Mouse (Mus musculus) kidney, embryonic 16.5 days (tissue): Measurements from ENCODE around the gene Fhl2. TPM values are rescaled to one million over a fixed set of nuclear protein-coding genes. Genes with fewer than 3 reads are reported as not detected.
A peak's percentile ranks its signal among the peaks of the same experiment; 100 is the strongest.
"Not testable (repeated sequence)": the region's sequence is repeated elsewhere in the genome, so short reads cannot be mapped to it uniquely, and the experiment has no call there.

Experiments used
- ATAC-seq: fragments of 200-750 bp; cut with Nextera tagmentation; 2 replicates; pipeline ENCODE4 v1.8.0; 2017; ENCODE audit warnings: moderate TSS enrichment; ENCODE audit not compliant: low FRiP score, low TSS enrichment
- H3K27ac ChIP-seq: fragments of 300-500 bp; sonication (generic); 2 replicates; pipeline ENCODE4 v1.5.1; 2014; ENCODE audit warnings: low read length
- H3K27me3 ChIP-seq: fragments of 300-500 bp; sonication (generic); 2 replicates; pipeline ENCODE4 v1.6.1; 2014; ENCODE audit warnings: low read length, control low read depth, mixed read lengths; ENCODE audit not compliant: insufficient read depth
- H3K36me3 ChIP-seq: fragments of 300-500 bp; sonication (generic); 2 replicates; pipeline ENCODE4 v1.6.1; 2014; ENCODE audit warnings: low read length, control low read depth, mixed read lengths; ENCODE audit not compliant: insufficient read depth
- H3K4me1 ChIP-seq: fragments of 300-500 bp; sonication (generic); 2 replicates; pipeline ENCODE4 v1.6.1; 2014; ENCODE audit warnings: low read length, control low read depth, mixed read lengths; ENCODE audit not compliant: insufficient read depth
- H3K4me2 ChIP-seq: fragments of 300-500 bp; sonication (generic); replicated peaks from 2 replicates; pipeline ENCODE4 v1.6.1; 2014; ENCODE audit warnings: low read depth, low read length
- H3K4me3 ChIP-seq: fragments of 300-500 bp; sonication (generic); 2 replicates; pipeline ENCODE4 v1.5.1; 2014; ENCODE audit warnings: mild to moderate bottlenecking, low read length
- H3K9ac ChIP-seq: fragments of 300-500 bp; sonication (generic); replicated peaks from 2 replicates; pipeline ENCODE4 v1.6.1; 2014; ENCODE audit warnings: low read length
- H3K9me3 ChIP-seq: fragments of 300-500 bp; sonication (generic); 2 replicates; pipeline ENCODE4 v1.6.1; 2016; ENCODE audit warnings: low read length, control low read depth
- WGBS: fragments of 180-500 bp; shearing (Covaris S2); extraction: QIAGEN DNeasy Blood & Tissue Kit; methylation state at CpG from one replicate; pipeline ENCODE4 v1.1.7; 2014; 5-methylcytosine and 5-hydroxymethylcytosine counted together
- polyA plus RNA-seq: library from polyadenylated mRNA; unstranded; fragments of >200 nt; fragmentation: Nextera tagmentation; extraction: Ambion mirVana; gene quantifications from 2 replicates; pipeline ENCODE4 v1.2.1, GENCODE M21; 2015

Fhl2 gene
- polyA plus RNA-seq, 1 experiment from 2014 or later = 104 TPM

DNA sequence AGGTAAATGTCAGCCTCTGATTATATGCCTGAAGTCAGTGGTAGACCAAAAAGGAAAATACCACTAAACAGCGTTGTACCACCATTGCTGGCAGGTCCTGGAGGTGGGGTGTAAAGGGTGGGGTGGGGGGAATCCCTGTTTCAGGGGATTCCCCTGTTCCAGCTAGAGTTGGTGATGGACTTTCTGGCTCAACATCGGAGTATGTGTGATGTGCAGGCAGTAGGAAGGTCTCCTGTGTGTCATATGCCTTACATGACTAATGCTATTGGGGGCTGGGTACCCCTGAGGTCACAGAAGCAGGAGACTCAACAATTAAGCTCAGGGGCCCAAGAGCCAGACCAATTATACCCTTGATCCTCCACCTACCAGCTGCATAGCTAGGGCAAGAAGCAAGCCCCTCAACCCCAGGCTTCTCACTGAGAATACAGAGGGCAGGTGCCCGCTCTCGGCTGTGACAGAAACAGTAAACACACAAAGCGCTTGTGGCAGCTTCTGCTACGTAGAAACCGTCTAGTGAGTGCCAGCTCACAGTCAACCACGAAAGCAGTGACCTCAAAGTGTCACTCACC is 52.4 kb downstream of the Fhl2 start:
- Histone ChIP-seq H3K9ac (no peak overlapping the region), H3K4me1 (peaks cover 20% of the 10 kb centered on the region)
- no peak for ATAC-seq

DNA sequence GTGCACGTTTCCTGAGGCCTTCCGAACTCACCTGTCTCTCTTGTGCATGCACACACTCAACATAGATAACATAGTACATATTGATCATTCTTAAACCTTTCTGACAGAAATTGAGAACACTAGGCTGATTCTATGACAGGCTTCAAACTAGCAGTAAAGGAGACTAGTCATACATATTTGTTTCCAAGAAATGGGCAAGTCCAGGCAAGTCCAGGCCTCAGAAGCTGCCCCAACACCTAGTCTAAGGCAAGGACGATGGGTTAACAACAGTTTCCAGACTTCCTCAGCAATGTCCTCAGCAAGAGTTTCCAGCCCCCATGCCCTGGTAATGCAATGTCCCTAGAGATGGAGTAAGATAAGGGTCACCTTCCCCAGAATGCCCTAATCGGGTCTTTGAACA is 53.0 kb downstream of the Fhl2 start:
- ATAC-seq = no peak
- Histone ChIP-seq H3K27ac (no peak overlapping the region), H3K9ac (no peak overlapping the region), H3K9me3 (no peaks in the 10 kb centered on the region), H3K27me3 (no peaks in the 10 kb centered on the region), H3K4me2 (no peak overlapping the region), H3K4me1 (peaks cover 20% of the 10 kb centered on the region), H3K4me3 (no peak overlapping the region), H3K36me3 (peaks cover 5% of the 10 kb centered on the region)
- 80% methylated on average over 4 of the region's 4 CpGs for WGBS

More for the DNA sequence above, 52.4 kb downstream of the Fhl2 start:
- no peak overlapping the region for H3K4me2 ChIP-seq
- no peaks in the 10 kb centered on the region for H3K9me3 ChIP-seq
- 70% methylated on average over 8 of the region's 8 CpGs for WGBS
- no peak overlapping the region for H3K4me3 ChIP-seq
- peaks cover 8% of the 10 kb centered on the region for H3K36me3 ChIP-seq
- no peak overlapping the region for H3K27ac ChIP-seq
- no peaks in the 10 kb centered on the region for H3K27me3 ChIP-seq

DNA sequence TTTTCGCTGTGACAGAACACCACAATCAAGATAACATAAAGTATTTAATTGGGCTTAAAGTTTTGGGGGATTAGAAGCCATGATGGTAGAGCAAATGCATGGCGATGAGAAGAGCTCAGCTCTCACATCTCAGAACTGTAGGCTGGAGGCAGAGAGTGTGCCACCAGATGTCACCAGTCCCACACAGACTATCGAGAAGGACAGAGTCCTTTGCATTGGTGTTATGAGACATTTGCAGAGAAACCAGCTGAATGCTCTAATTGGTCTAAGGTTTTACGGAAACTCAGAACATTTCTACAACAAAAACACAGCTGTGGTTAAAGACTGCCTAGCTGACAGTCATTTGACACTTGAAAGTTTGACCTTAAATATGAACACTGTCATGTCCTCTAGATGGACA is 53.5 kb downstream of the Fhl2 start:
- peak; percentile 49; the same call in 1 of the 2 replicates for ATAC-seq

DNA sequence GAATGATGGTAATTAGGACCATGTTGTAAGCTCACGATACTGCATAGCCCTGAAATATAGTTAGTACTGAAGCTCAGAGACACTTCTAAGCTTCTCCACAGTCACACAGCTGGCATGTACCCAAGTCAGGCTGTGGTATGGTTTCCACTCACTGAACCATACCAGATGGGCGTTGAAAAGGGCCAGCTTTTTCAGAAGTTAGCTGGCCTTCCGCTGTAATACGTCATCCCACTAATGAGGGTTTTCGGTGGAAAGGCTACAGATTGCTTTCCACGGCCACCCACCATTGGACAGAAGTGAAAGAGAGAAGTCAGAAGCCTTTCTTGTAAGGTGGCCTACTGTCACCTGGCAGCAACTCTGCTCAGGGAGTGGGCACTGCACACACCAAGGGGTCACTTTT is 53.9 kb downstream of the Fhl2 start:
- H3K27ac ChIP-seq = no peak overlapping the region
- no peak overlapping the region for H3K4me2 ChIP-seq
- peaks cover 16% of the 10 kb centered on the region for H3K4me1 ChIP-seq
- WGBS = 73% methylated on average over 6 of the region's 6 CpGs
- no peaks in the 10 kb centered on the region for H3K27me3 ChIP-seq
- H3K9me3 ChIP-seq = no peaks in the 10 kb centered on the region
- H3K4me3 ChIP-seq = no peak overlapping the region
- no peak for ATAC-seq
- H3K9ac ChIP-seq = no peak overlapping the region
- H3K36me3 ChIP-seq = peaks cover 5% of the 10 kb centered on the region

More for the DNA sequence above, 53.5 kb downstream of the Fhl2 start:
- H3K4me3 ChIP-seq = no peak overlapping the region
- no peak overlapping the region for H3K4me2 ChIP-seq
- no peaks in the 10 kb centered on the region for H3K9me3 ChIP-seq
- WGBS = 71% methylated on average over 4 of the region's 4 CpGs
- no peak overlapping the region for H3K27ac ChIP-seq
- H3K9ac ChIP-seq = no peak overlapping the region
- H3K4me1 ChIP-seq = peaks cover 17% of the 10 kb centered on the region
- H3K36me3 ChIP-seq = peaks cover 5% of the 10 kb centered on the region
- H3K27me3 ChIP-seq = no peaks in the 10 kb centered on the region

DNA sequence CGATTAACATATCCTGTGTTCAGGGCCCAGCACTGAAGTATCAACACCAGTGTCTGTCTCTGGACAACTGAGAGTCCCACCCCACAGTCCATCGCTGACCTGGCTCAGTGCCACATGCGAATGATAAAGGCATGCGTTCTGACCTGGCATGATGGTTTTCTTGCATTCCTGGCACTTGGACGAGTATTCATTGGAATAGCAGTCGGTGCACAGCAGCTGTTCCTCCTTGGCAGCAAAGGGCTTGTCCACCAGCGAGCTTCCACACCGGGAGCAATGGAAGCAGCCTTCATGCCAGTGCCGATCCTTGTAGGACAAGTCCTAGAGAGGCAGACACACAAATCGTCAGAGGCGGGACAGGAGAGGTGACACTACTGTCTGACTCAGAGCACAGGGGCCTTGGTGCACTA is 55.2 kb downstream of the Fhl2 start:
- H3K4me3 ChIP-seq = no peak overlapping the region
- H3K27ac ChIP-seq = no peak overlapping the region
- H3K9me3 ChIP-seq = no peaks in the 10 kb centered on the region
- ATAC-seq = no peak
- no peak overlapping the region for H3K9ac ChIP-seq
- no peak overlapping the region for H3K4me2 ChIP-seq
- peaks cover 12% of the 10 kb centered on the region for H3K4me1 ChIP-seq
- WGBS = 78% methylated on average over 11 of the region's 11 CpGs
- no peaks in the 10 kb centered on the region for H3K27me3 ChIP-seq
- peaks cover 8% of the 10 kb centered on the region for H3K36me3 ChIP-seq

DNA sequence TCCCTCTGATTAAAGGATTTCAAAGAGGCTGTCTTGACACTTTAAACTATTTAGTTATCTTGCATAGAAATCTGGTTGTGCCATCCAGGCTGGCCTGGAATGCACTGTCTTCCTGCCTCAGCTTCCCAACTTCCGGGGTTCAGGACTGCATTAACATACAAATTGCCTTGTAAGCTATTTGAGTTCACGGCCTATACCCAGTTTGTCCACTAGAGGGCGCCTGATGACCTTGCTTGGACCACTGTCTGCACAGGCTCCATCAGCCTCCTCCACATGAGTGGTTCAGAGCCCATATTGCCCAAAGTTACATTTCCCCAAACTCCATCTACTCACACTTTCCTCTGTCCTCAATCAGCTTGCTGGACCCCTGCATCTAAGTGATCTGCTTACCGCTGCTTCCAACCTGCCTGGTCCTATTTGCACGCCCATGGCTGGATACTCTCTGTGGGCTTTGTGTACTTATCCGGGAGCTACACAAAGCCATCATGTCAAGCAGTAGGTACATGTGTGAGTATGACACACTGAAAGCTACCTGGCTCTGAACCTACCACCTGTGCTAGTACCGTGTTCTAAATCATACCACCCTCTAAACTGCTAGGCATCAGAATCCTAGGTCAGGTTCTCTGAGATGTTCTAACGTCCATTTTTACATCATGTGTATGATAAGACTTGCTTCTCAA is 57.1 kb downstream of the Fhl2 start:
- no peaks in the 10 kb centered on the region for H3K9me3 ChIP-seq
- no peak overlapping the region for H3K9ac ChIP-seq
- H3K4me1 ChIP-seq = 0 out of 2 replicates have a peak, but pooled peaks cover 4% of the 10 kb centered on the region
- H3K4me2 ChIP-seq = no peak overlapping the region
- H3K27ac ChIP-seq = no peak overlapping the region
- ATAC-seq = peak; percentile 73
- no peaks in the 10 kb centered on the region for H3K27me3 ChIP-seq
- peaks cover 17% of the 10 kb centered on the region for H3K36me3 ChIP-seq
- 52% methylated on average over 8 of the region's 8 CpGs for WGBS
- H3K4me3 ChIP-seq = no peak overlapping the region

DNA sequence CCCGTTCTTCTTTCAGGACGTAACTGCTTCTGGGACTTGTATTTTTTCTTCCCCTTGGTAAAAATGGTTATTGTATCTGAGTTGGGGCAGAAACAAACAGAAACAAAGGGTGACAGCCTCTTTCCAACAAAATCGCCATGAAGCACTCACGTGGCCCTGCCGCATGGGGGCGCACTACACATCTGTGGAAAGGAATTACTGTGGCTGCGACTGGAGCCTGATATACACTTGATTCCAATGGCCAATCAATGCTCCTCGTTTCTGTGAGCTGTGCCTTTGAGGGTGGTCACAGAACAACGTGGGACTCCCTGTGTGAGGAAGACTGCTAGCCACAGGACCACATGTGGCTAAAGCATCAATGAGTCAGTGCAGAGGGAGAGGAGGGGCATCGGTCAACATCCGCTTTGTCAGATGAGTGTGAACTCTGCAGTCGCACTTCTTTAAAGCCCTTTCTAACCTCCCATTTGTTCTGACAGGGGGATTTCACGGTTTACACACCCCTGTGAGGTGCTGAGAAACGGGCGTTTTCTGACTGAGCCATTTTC is 58.4 kb downstream of the Fhl2 start:
- Histone ChIP-seq H3K27ac (no peak overlapping the region), H3K36me3 (peaks cover 17% of the 10 kb centered on the region), H3K4me3 (no peak overlapping the region), H3K9me3 (no peaks in the 10 kb centered on the region), H3K4me1 (no peaks in the 10 kb centered on the region), H3K4me2 (no peak overlapping the region), H3K9ac (no peak overlapping the region), H3K27me3 (no peaks in the 10 kb centered on the region)
- 70% methylated on average over 15 of the region's 15 CpGs for WGBS
- no peak for ATAC-seq

GRCm38 (mm10) chr1:43137334-43137733 is 59.5 kb downstream of the Fhl2 start:
- Histone ChIP-seq H3K27me3 (no peaks in the 10 kb centered on the region), H3K4me3 (no peak overlapping the region), H3K4me2 (no peak overlapping the region), H3K36me3 (peaks cover 17% of the 10 kb centered on the region), H3K9me3 (no peaks in the 10 kb centered on the region), H3K27ac (no peak overlapping the region), H3K9ac (no peak overlapping the region), H3K4me1 (no peaks in the 10 kb centered on the region)
- 87% methylated on average over 5 of the region's 5 CpGs for WGBS
- ATAC-seq = no peak

GRCm38 (mm10) chr1:43136488-43137029 is 60.2 kb downstream of the Fhl2 start:
- not testable (repeated sequence) for ATAC-seq, H3K4me3 ChIP-seq, H3K27me3 ChIP-seq, H3K9ac ChIP-seq, H3K4me2 ChIP-seq, H3K4me1 ChIP-seq, H3K27ac ChIP-seq, H3K9me3 ChIP-seq
- peaks cover 17% of the 10 kb centered on the region for H3K36me3 ChIP-seq
- 68% methylated on average over 2 of the region's 2 CpGs for WGBS

GRCm38 (mm10) chr1:43131591-43131990 is 65.2 kb downstream of the Fhl2 start:
- 89% methylated on average over 9 of the region's 9 CpGs for WGBS
- H3K4me1 ChIP-seq = no peaks in the 10 kb centered on the region
- no peak overlapping the region for H3K4me3 ChIP-seq
- no peak overlapping the region for H3K9ac ChIP-seq
- no peaks in the 10 kb centered on the region for H3K9me3 ChIP-seq
- ATAC-seq = no peak
- no peak overlapping the region for H3K27ac ChIP-seq
- H3K27me3 ChIP-seq = no peaks in the 10 kb centered on the region
- H3K4me2 ChIP-seq = no peak overlapping the region
- peaks cover 37% of the 10 kb centered on the region for H3K36me3 ChIP-seq
